Comparison of ENCODE assay signal across 8 mouse cellular contexts in the genomic region with DNA sequence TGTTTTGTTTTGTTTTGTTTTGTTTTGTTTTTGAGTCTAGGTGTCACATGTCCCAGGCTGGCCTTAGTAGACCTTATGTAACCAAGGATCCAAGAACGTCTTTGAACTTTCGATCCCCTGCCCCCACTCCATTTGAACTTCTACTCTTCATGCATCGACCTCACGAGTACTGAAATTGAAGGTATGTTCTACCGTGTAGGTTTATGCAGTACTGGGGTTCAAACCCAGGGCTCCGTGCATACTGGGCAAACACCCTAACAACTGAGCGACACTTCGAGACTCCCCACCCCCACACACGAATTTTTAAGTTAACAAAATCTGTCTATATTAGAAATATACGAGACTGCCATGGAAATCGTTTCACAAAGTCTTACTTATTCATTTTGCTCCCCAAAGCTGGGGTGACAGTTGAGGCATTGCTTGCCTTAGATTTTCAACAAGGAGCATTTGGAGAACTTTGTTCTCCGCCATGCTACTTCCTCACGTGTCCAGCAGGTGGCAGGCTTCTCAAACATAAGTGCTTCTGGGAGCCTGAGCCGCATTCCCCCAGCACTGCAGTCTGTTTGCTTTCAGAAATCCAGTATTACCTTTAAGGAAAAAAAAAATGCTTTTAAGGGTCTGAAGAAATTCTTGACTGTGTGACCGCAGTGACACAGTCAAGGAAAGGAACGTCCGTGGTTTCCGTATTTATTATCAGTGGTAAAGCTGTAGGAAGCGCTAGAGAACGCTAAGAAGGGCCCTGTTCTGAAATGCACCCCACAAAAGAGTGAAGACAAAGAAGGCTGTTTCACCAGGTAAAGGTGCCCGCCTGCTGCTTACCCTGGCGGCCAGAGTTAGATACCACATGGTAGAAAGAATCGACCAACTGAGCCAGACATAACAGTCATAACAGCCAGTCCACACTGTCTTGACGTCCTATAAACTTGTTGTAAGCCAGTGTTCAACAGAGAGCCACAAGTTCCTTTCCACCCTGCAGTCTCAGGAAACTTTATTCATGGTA. TPM values are rescaled to one million over a fixed set of nuclear protein-coding genes. Genes with fewer than 3 reads are reported as not detected.
DNase-seq lines count a peak whose midpoint lies in the region; ATAC-seq and TF ChIP-seq lines count a peak whose summit lies in the region.

No protein-coding gene starts in this region.

- 33% methylated on average over 24 of the region's 24 CpGs for WGBS in forebrain, embryonic 15.5 days
- WGBS in lung, embryonic 14.5 days, result 29% methylated on average over 24 of the region's 24 CpGs

- H3K36me3 ChIP-seq in ES-E14 (ENCODE audit: control insufficient read depth, insufficient read depth, low read length, poor library complexity, severe bottlenecking), result no peaks in the 10 kb centered on the region
- no peaks in the 10 kb centered on the region for H3K36me3 ChIP-seq in forebrain, embryonic 15.5 days
- H3K36me3 ChIP-seq in lung, embryonic 14.5 days (ENCODE audit: insufficient read depth), result no peaks in the 10 kb centered on the region

- H3K9me3 ChIP-seq in ES-E14 (ENCODE audit: control insufficient read depth, insufficient read depth, low read depth, low read length), result peaks cover under 1% of the 10 kb centered on the region; the same call in 1 of the 2 replicates
- H3K9me3 ChIP-seq in forebrain, embryonic 15.5 days, result no peaks in the 10 kb centered on the region
- H3K9me3 ChIP-seq in lung, embryonic 14.5 days (ENCODE audit: low read depth, low read length), result no peaks in the 10 kb centered on the region

- in situ Hi-C loops in ES-E14 (cut with MboI; ENCODE audit: low sequenced_read_pairs in 2 of 2, unreplicated experiment in 2 of 2), result loop anchor here in 1 of 2 experiments (5.0 kb wide), 1 partner anchor 92 kb away; no protein-coding TSS in a partner anchor

- no peak overlapping the region for H3K9ac ChIP-seq in ES-E14 (ENCODE audit: insufficient read depth, low read depth, low read length, poor library complexity, severe bottlenecking)
- no peak overlapping the region for H3K9ac ChIP-seq in forebrain, embryonic 15.5 days (replicated peaks)
- no peak overlapping the region for H3K9ac ChIP-seq in lung, embryonic 14.5 days

- no peaks in the 10 kb centered on the region for H3K27me3 ChIP-seq in forebrain, embryonic 15.5 days
- no peaks in the 10 kb centered on the region for H3K27me3 ChIP-seq in lung, embryonic 14.5 days (ENCODE audit: insufficient read depth, low read length)

- peak; percentile 85 for TF ChIP-seq CTCF in lung, embryonic 14.5 days (IDR thresholded peaks at IDR 0.05; ENCODE audit: low read depth)

- H3K4me3 ChIP-seq in ES-E14 (ENCODE audit: insufficient read depth in 1 of 2, low read depth in 1 of 2, low read length in 2 of 2, poor library complexity in 1 of 2, severe bottlenecking in 1 of 2), result no peak overlapping the region
- H3K4me3 ChIP-seq in forebrain, embryonic 15.5 days, result no peak overlapping the region
- H3K4me3 ChIP-seq in lung, embryonic 14.5 days (ENCODE audit: low read depth, low read length), result no peak overlapping the region

- H3K27ac ChIP-seq in ES-E14 (ENCODE audit: insufficient read depth, low read depth, low read length, poor library complexity, severe bottlenecking), result no peak overlapping the region
- H3K27ac ChIP-seq in forebrain, embryonic 15.5 days (replicated peaks), result no peak overlapping the region
- H3K27ac ChIP-seq in lung, embryonic 14.5 days (ENCODE audit: low read depth), result peak overlapping the region; percentile 38; the same call in 1 of the 2 replicates

- 0 out of 4 replicates have a peak, but pooled peaks cover 0 to 2% of the 10 kb centered on the region in 2 experiments for H3K4me1 ChIP-seq in ES-E14 (ENCODE audit: control insufficient read depth in 2 of 2, insufficient read depth in 2 of 2, low read length in 2 of 2, poor library complexity in 1 of 2)
- no peaks in the 10 kb centered on the region for H3K4me1 ChIP-seq in forebrain, embryonic 15.5 days
- no peaks in the 10 kb centered on the region for H3K4me1 ChIP-seq in lung, embryonic 14.5 days (ENCODE audit: insufficient read depth)

- DNase-seq in ES-E14 (ENCODE audit: low read depth, low spot score), result peak; percentile 69
- DNase-seq in cerebellum, adult 11 months, result peak; percentile 45
- peak; percentile 86 for DNase-seq in heart, postnatal 4 days
- peak; percentile 64 to 84 for DNase-seq in layer of hippocampus, adult 18-20 months (ENCODE audit: low spot score in 2 of 2)
- peak; percentile 94 for DNase-seq in lung, embryonic 14.5 days
- peak; percentile 11 for DNase-seq in ovary, adult 18-20 months (ENCODE audit: low spot score)
- DNase-seq in thymus, adult 18-20 months, result peak; percentile 30 to 35

- ATAC-seq in forebrain, embryonic 15.5 days (replicated peaks), result peak; percentile 68
- peak; percentile 59; the same call in 1 of the 2 replicates for ATAC-seq in lung, embryonic 14.5 days (ENCODE audit: insufficient read depth)

- H3K4me2 ChIP-seq in forebrain, embryonic 15.5 days (replicated peaks), result no peak overlapping the region
- peak overlapping the region; percentile 46 for H3K4me2 ChIP-seq in lung, embryonic 14.5 days

TF ChIP-seq in ES-E14, 5 proteins besides CTCF, POLR2A, EP300 and RAD21:
- TF ChIP-seq MAFK (IDR thresholded peaks at IDR 0.05; ENCODE audit: insufficient read depth, low read depth, low read length), result no peak
- no peak for TF ChIP-seq CHD2 (IDR thresholded peaks at IDR 0.05; ENCODE audit: low read depth, low read length)
- TF ChIP-seq HCFC1 (IDR thresholded peaks at IDR 0.05; ENCODE audit: borderline replicate concordance, insufficient read depth, low read length), result no peak
- TF ChIP-seq ZC3H11A (IDR thresholded peaks at IDR 0.05; ENCODE audit: borderline replicate concordance, low read depth, low read length), result peak; percentile 95
- 0 out of 2 replicates have a peak, but pooled peaks have one; percentile 15 for TF ChIP-seq ZNF384 (IDR thresholded peaks at IDR 0.05; ENCODE audit: low read depth, low read length)

RNA-seq across cellular contexts. Expression of a gene that starts 15.0 kb away (rescaled TPM):
- 40.7 and 50.1 TPM in 2 replicates for total RNA-seq in ES-E14 (2012; rRNA removed)
- polyA plus RNA-seq in forebrain, embryonic 15.5 days (2015; fragmentation: Nextera tagmentation; extraction: Ambion mirVana), result 45.3 and 46.9 TPM in 2 replicates
- 10 to 100 TPM; 27.9 to 28.3 TPM for total RNA-seq in heart, postnatal 4 days (2021)
- total RNA-seq in layer of hippocampus, adult 18-20 months (2021), result 10 to 100 TPM; 50.4 to 52.2 TPM
- 32.2 and 35.7 TPM in 2 replicates for polyA plus RNA-seq in lung, embryonic 14.5 days (2014; fragmentation: Nextera tagmentation; extraction: Ambion mirVana)

RNA-seq across cellular contexts. Expression of a gene that starts 54.6 kb away (rescaled TPM):
- 0.49 and 0.53 TPM in 2 replicates for total RNA-seq in ES-E14 (2012; rRNA removed)
- polyA plus RNA-seq in forebrain, embryonic 15.5 days (2015; fragmentation: Nextera tagmentation; extraction: Ambion mirVana), result 0.40 and 1.3 TPM in 2 replicates
- not detected for total RNA-seq in heart, postnatal 4 days (2021)
- total RNA-seq in layer of hippocampus, adult 18-20 months (2021), result 10 to 100 TPM; 24.3 to 25.2 TPM
- 0.11 TPM in 1 of 2 replicates, not detected in the other for polyA plus RNA-seq in lung, embryonic 14.5 days (2014; fragmentation: Nextera tagmentation; extraction: Ambion mirVana)

Comparison
In these comparisons a context has a peak if more than half of its experiments do, and no peak if none do; other contexts are left out.
1. DNase-seq: peak in every context shown above with its lines; median percentile 94 in lung, embryonic 14.5 days; 86 in heart, postnatal 4 days; 74 in layer of hippocampus, adult 18-20 months; 69 in ES-E14; 45 in cerebellum, adult 11 months; 32 in thymus, adult 18-20 months; 11 in ovary, adult 18-20 months.
2. RNA of a gene that starts 54.6 kb away (total RNA-seq): 24.3 to 25.2 TPM in layer of hippocampus, adult 18-20 months; 0.49 to 0.53 TPM in ES-E14 and not detected in heart, postnatal 4 days; every median in the first group is over 10 times any median in the second.